Mouse (Mus musculus) ES-Bruce4 (cell line): ENCODE data around the gene Plekhg5.

Source experiments
- EP300 ChIP-seq: IDR thresholded peaks from 2 replicates; pipeline ENCODE4 v1.6.1; 2011; ENCODE audit warnings: low read depth, low read length; ENCODE audit not compliant: insufficient read depth
- POLR2A ChIP-seq: IDR thresholded peaks from one replicate; pipeline ENCODE4 v1.8.1; 2011; ENCODE audit warnings: low read length; ENCODE audit not compliant: insufficient read depth

- no peak for TF ChIP-seq POLR2A
- TF ChIP-seq EP300: no peak
These were observed 69.3 kb downstream of the Plekhg5 start for GRCm38 (mm10) chr4:152141521-152142135.
